Mouse (Mus musculus): ENCODE data around the gene Cyp2c66. TPM values are rescaled to one million over a fixed set of nuclear protein-coding genes. Genes with fewer than 3 reads are reported as not detected.

The Cyp2c66 gene
- total RNA-seq (2023), result not detected in 2 replicates

GRCm38 (mm10) chr19:39113644-39114043 is at the start of gene Cyp2c66:
Cyp2c66 (plus strand) TSS chr19:39113898.

Other genes starting within 250 kb of the Cyp2c66 start
- gene Hells, start 183.0 kb upstream of the Cyp2c66 start, total RNA-seq (2023), result 29.6 and 39.2 TPM in 2 replicates
- gene Cyp2c55, start 106.9 kb upstream of the Cyp2c66 start, total RNA-seq (2023), result not detected in 2 replicates
- not detected in 2 replicates for gene Cyp2c65, start 52.9 kb upstream of the Cyp2c66 start, total RNA-seq (2023)
- gene Cyp2c29, start 155.5 kb downstream of the Cyp2c66 start, total RNA-seq (2023), result not detected in 2 replicates

All from neutrophil, adult 65 days (primary cell).